Mouse (Mus musculus) gastrocnemius, adult 2 months (tissue): ENCODE results near the gene C2. TPM values are rescaled to one million over a fixed set of nuclear protein-coding genes. Genes with fewer than 3 reads are reported as not detected.
A peak's percentile ranks its signal among the peaks of the same experiment; 100 is the strongest.

Experiments used
- DNase-seq: peaks from one replicate; pipeline ENCODE4 v3.0.0; 2022
- H3K27ac ChIP-seq: fragments of 200-600 bp; 2 replicates; pipeline ENCODE4 v1.8.1; 2022; ENCODE audit warnings: mild to moderate bottlenecking
- H3K4me3 ChIP-seq: fragments of 200-600 bp; 2 replicates; pipeline ENCODE4 v1.8.1; 2022; ENCODE audit warnings: mild to moderate bottlenecking, moderate library complexity
- CTCF ChIP-seq: fragments of 200-600 bp; IDR thresholded peaks from 2 replicates; pipeline ENCODE4 v1.8.1; 2022; ENCODE audit warnings: antibody characterized with exemption, mild to moderate bottlenecking, moderate library complexity
- intact Hi-C: fragments of 180-260 bp; cut with DNase I; formaldehyde crosslinking; loops from one replicate; pipeline ENCODE4 v1.15.1; 2025
- long read RNA-seq, 2 experiments: library from polyadenylated mRNA; stranded (forward); transcript quantifications; one replicate each; pipeline ENCODE4 v2.0.0; 2021
- total RNA-seq, 2 experiments: library from RNA; stranded (reverse); gene quantifications; 2 replicates each; pipeline ENCODE4 v1.2.3; 2021

Gene C2
- total RNA-seq = 1 to 10 TPM; 1.3 to 3.4 TPM
- long read RNA-seq, experiment 1, partial matches to known transcripts = 0 of 4 reads
- long read RNA-seq, experiment 1, other reads (novel, unspliced or antisense) = 1 of 4 reads
- long read RNA-seq, experiment 2, partial matches to known transcripts = 0 of 1 reads
- long read RNA-seq, experiment 2, other reads (novel, unspliced or antisense) = 0 of 1 reads

GRCm38 (mm10) chr17:34898160-34898586, at the start of gene C2, which contains the start of gene Ehmt2:
Gene C2, minus strand, starts transcription at chr17:34898265.
Gene Ehmt2, plus strand, starts transcription at chr17:34898469.
- peak; percentile 91 for DNase-seq
- Histone ChIP-seq H3K27ac (peak within 1 kb of the TSS; percentile 100), H3K4me3 (peak within 1 kb of the TSS; percentile 95)
- TF ChIP-seq CTCF = no peak
- intact Hi-C loops = loop anchor here (5.0 kb wide), 1 partner anchor 344 kb away; the partner anchor contains the start of gene Ddx39b

- intact Hi-C loops = no loop called here
- TF ChIP-seq CTCF = peak; percentile 55
- Histone ChIP-seq H3K27ac (no peak overlapping the region), H3K4me3 (no peak overlapping the region)
- DNase-seq = no peak
Observed at GRCm38 (mm10) chr17:34947606-34948005, 49.5 kb upstream of the C2 start.

- TF ChIP-seq CTCF = no peak
- Histone ChIP-seq H3K4me3 (no peak overlapping the region), H3K27ac (no peak overlapping the region)
- no peak for DNase-seq
- intact Hi-C loops = no loop called here
Observed at GRCm38 (mm10) chr17:34946486-34947140, 48.5 kb upstream of the C2 start.

- Histone ChIP-seq H3K4me3 (no peak overlapping the region), H3K27ac (no peak overlapping the region)
- no peak for TF ChIP-seq CTCF
- intact Hi-C loops = no loop called here
- no peak for DNase-seq
Observed at GRCm38 (mm10) chr17:34944362-34944761, 46.3 kb upstream of the C2 start.

- H3K4me3 ChIP-seq = no peak overlapping the region
- H3K27ac ChIP-seq = no peak overlapping the region
- no peak for TF ChIP-seq CTCF
- intact Hi-C loops = no loop called here
- no peak for DNase-seq
Observed at GRCm38 (mm10) chr17:34943128-34943815, 45.2 kb upstream of the C2 start.

GRCm38 (mm10) chr17:34941344-34942041, 43.4 kb upstream of the C2 start:
- DNase-seq = no peak

GRCm38 (mm10) chr17:34937960-34938505, 40.0 kb upstream of the C2 start:
- H3K27ac ChIP-seq = no peak overlapping the region
- intact Hi-C loops = loop anchor here (10.0 kb wide), 1 partner anchor 47 kb away; the partner anchor contains the start of gene Lsm2
- TF ChIP-seq CTCF = no peak
- no peak overlapping the region for H3K4me3 ChIP-seq
- DNase-seq = no peak

More at GRCm38 (mm10) chr17:34941344-34942041, 43.4 kb upstream of the C2 start:
- Histone ChIP-seq H3K4me3 (peak overlapping the region; percentile 68), H3K27ac (peak overlapping the region; percentile 70)
- no peak for TF ChIP-seq CTCF
- intact Hi-C loops = no loop called here

- intact Hi-C loops = loop anchor here (10.0 kb wide), 1 partner anchor 50 kb away; the partner anchor contains the start of gene Lsm2
- TF ChIP-seq CTCF = no peak
- DNase-seq = no peak
- Histone ChIP-seq H3K4me3 (peak overlapping the region; percentile 55), H3K27ac (peak overlapping the region; percentile 48)
Observed at GRCm38 (mm10) chr17:34934830-34935229, 36.8 kb upstream of the C2 start.

- no peak for TF ChIP-seq CTCF
- Histone ChIP-seq H3K27ac (peak overlapping the region; percentile 48), H3K4me3 (peak overlapping the region; percentile 55)
- no peak for DNase-seq
- intact Hi-C loops = loop anchor here (10.0 kb wide), 1 partner anchor 51 kb away; the partner anchor contains the start of gene Lsm2
Observed at GRCm38 (mm10) chr17:34934031-34934430, 36.0 kb upstream of the C2 start.

GRCm38 (mm10) chr17:34932287-34932686, 34.2 kb upstream of the C2 start:
- intact Hi-C loops = loop anchor here (10.0 kb wide), 1 partner anchor 53 kb away; the partner anchor contains the start of gene Lsm2

GRCm38 (mm10) chr17:34931735-34932098, 33.7 kb upstream of the C2 start:
- Histone ChIP-seq H3K4me3 (peak overlapping the region; percentile 89), H3K27ac (peak overlapping the region; percentile 94)
- intact Hi-C loops = loop anchor here (2.0 to 10.0 kb wide), 2 partner anchors 19 to 53 kb away; partner anchors contain the start of gene Lsm2
- DNase-seq = no peak
- TF ChIP-seq CTCF = no peak

More at GRCm38 (mm10) chr17:34932287-34932686, 34.2 kb upstream of the C2 start:
- DNase-seq = no peak
- peak overlapping the region; percentile 89 for H3K4me3 ChIP-seq
- H3K27ac ChIP-seq = peak overlapping the region; percentile 94; the same call in 1 of the 2 replicates
- TF ChIP-seq CTCF = no peak
